Mouse (Mus musculus) CH12.LX (cell line): ENCODE results near the gene Pccb. TPM values are rescaled to one million over a fixed set of nuclear protein-coding genes. Genes with fewer than 3 reads are reported as not detected.

ENCODE experiments used
- DNase-seq: peaks from one replicate; pipeline ENCODE4 v3.0.0-alpha.2; 2013; ENCODE audit errors: extremely low read depth
- H3K27ac ChIP-seq: 2 replicates; pipeline ENCODE4 v1.5.1; 2012; ENCODE audit warnings: low read depth, mild to moderate bottlenecking, control low read depth, moderate library complexity; ENCODE audit not compliant: insufficient read depth
- H3K27me3 ChIP-seq: replicated peaks from 2 replicates; pipeline ENCODE3; 2012; ENCODE audit warnings: inconsistent platforms
- H3K36me3 ChIP-seq, 2 experiments: replicated peaks in 1 of 2; 2 replicates each; pipeline versions ENCODE3 to v1.6.1; 2012; ENCODE audit warnings: inconsistent platforms in 1 of 2, low read length in 1 of 2, mild to moderate bottlenecking in 1 of 2, mixed read lengths in 1 of 2, moderate library complexity in 1 of 2; ENCODE audit not compliant: control insufficient read depth in 1 of 2, insufficient read depth in 1 of 2
- H3K4me1 ChIP-seq, 2 experiments: 2 replicates each; pipeline ENCODE4 v1.6.1; 2012; ENCODE audit warnings: inconsistent platforms in 1 of 2, moderate library complexity in 1 of 2; ENCODE audit not compliant: insufficient read depth in 2 of 2, control insufficient read depth in 1 of 2
- H3K4me2 ChIP-seq: 2 replicates; pipeline ENCODE4 v1.6.1; 2012; ENCODE audit warnings: low read depth, mild to moderate bottlenecking, control low read depth; ENCODE audit not compliant: poor library complexity, insufficient read depth, severe bottlenecking
- H3K4me3 ChIP-seq, 3 experiments: fragments of 150-350 bp in 1 of 3; sonication (generic) in 1 of 3; replicated peaks in 1 of 3; 2 replicates each; pipeline versions ENCODE3 to v1.5.1; 2011 to 2012; ENCODE audit warnings: low read depth in 2 of 3, low read length in 2 of 3, mild to moderate bottlenecking in 2 of 3, moderate library complexity in 2 of 3, control low read depth in 1 of 3, improper control_type of control experiment in 1 of 3, inconsistent platforms in 1 of 3, mixed read lengths in 1 of 3; ENCODE audit not compliant: poor library complexity in 1 of 3
- H3K79me2 ChIP-seq: replicated peaks from 2 replicates; pipeline ENCODE4 v1.6.1; 2012; ENCODE audit warnings: mild to moderate bottlenecking, moderate library complexity; ENCODE audit not compliant: control insufficient read depth, poor library complexity, insufficient read depth, severe bottlenecking; ENCODE audit errors: extremely low read depth
- H3K9ac ChIP-seq: 2 replicates; pipeline ENCODE4 v1.6.1; 2012; ENCODE audit warnings: low read depth, mild to moderate bottlenecking, control low read depth, moderate library complexity; ENCODE audit not compliant: insufficient read depth
- H3K9me3 ChIP-seq: replicated peaks from 2 replicates; pipeline ENCODE3; 2012; ENCODE audit warnings: low read length, inconsistent platforms, mixed read lengths
- BHLHE40 ChIP-seq: IDR thresholded peaks from 2 replicates; pipeline ENCODE4 v1.6.1; 2011; ENCODE audit warnings: mild to moderate bottlenecking, low read depth, low read length, improper control_type of control experiment
- E2F4 ChIP-seq: IDR thresholded peaks from 2 replicates; pipeline ENCODE4 v1.6.1; 2011; ENCODE audit warnings: low read depth, low read length, improper control_type of control experiment; ENCODE audit not compliant: insufficient replicate concordance
- EP300 ChIP-seq: IDR thresholded peaks from 2 replicates; pipeline ENCODE4 v1.6.1; 2011; ENCODE audit warnings: low read length, improper control_type of control experiment
- GABPA ChIP-seq: IDR thresholded peaks from 2 replicates; pipeline ENCODE4 v1.6.1; 2012; ENCODE audit warnings: low read depth, low read length, improper control_type of control experiment, inconsistent platforms; ENCODE audit not compliant: insufficient replicate concordance
- HCFC1 ChIP-seq: IDR thresholded peaks from 2 replicates; pipeline ENCODE4 v1.6.1; 2012; ENCODE audit warnings: low read depth, mild to moderate bottlenecking, inconsistent platforms, low read length, improper control_type of control experiment
- JUND ChIP-seq: conservative IDR thresholded peaks from 2 replicates; pipeline ENCODE4 v1.6.1; 2011; ENCODE audit warnings: low read depth, low read length, improper control_type of control experiment
- KAT2A ChIP-seq: IDR thresholded peaks from 2 replicates; pipeline ENCODE4 v1.6.1; 2012; ENCODE audit warnings: low read length, improper control_type of control experiment, inconsistent platforms; ENCODE audit not compliant: insufficient replicate concordance
- MAX ChIP-seq: IDR thresholded peaks from 2 replicates; pipeline ENCODE4 v1.6.1; 2011; ENCODE audit warnings: low read length, improper control_type of control experiment
- PAX5 ChIP-seq: IDR thresholded peaks from 2 replicates; pipeline ENCODE4 v1.6.1; 2012; ENCODE audit warnings: low read length, inconsistent platforms, mixed read lengths
- POLR2A ChIP-seq: IDR thresholded peaks from 2 replicates; pipeline ENCODE4 v1.6.1; 2011; ENCODE audit warnings: low read depth, mild to moderate bottlenecking, improper control_type of control experiment, low read length
- RAD21 ChIP-seq: IDR thresholded peaks from 2 replicates; pipeline ENCODE4 v1.6.1; 2011; ENCODE audit warnings: low read depth, mild to moderate bottlenecking, low read length, improper control_type of control experiment, moderate library complexity
- UBTF ChIP-seq: IDR thresholded peaks from 2 replicates; pipeline ENCODE4 v1.6.1; 2012; ENCODE audit warnings: low read depth, mild to moderate bottlenecking, inconsistent platforms, low read length, improper control_type of control experiment, moderate library complexity
- USF1 ChIP-seq: IDR thresholded peaks from 2 replicates; pipeline ENCODE4 v1.6.1; 2014; ENCODE audit warnings: low read depth, mild to moderate bottlenecking, inconsistent platforms, low read length, improper control_type of control experiment
- ZC3H11A ChIP-seq: IDR thresholded peaks from 2 replicates; pipeline ENCODE4 v1.6.1; 2012; ENCODE audit warnings: low read depth, mild to moderate bottlenecking, inconsistent platforms, low read length, improper control_type of control experiment
- ZMIZ1 ChIP-seq: IDR thresholded peaks from 2 replicates; pipeline ENCODE4 v1.6.1; 2012; ENCODE audit warnings: low read depth, mild to moderate bottlenecking, inconsistent platforms, low read length, improper control_type of control experiment
- dilution Hi-C: fragments of 300-500 bp; cut with MboI; formaldehyde crosslinking; loops from 2 replicates; pipeline ENCODE4 v1.14.3; 2020; ENCODE audit warnings: low sequenced_read_pairs; ENCODE audit not compliant: extremely low pct_unique_long_range_greater_than_20kb, extremely low pct_ligation_motif_present
- in situ Hi-C: fragments of 300-500 bp; cut with MboI; formaldehyde crosslinking; loops from 3 replicates; pipeline ENCODE4 v1.14.3; 2019; ENCODE audit warnings: low sequenced_read_pairs, low pct_ligation_motif_present, low pct_unique_long_range_greater_than_20kb, mixed read lengths
- polyA plus RNA-seq: library from polyadenylated mRNA; unstranded; fragments of >175 nt; gene quantifications from 2 replicates; pipeline ENCODE4 v1.2.1, GENCODE M21; 2012; ENCODE audit warnings: low read depth; ENCODE audit not compliant: insufficient read length
- total RNA-seq, 2 experiments: library from RNA; depleted of rRNA; stranded (reverse); fragments of 300-350 nt in 1 of 2; fragments of >200 nt in 1 of 2; gene quantifications; 2 replicates each; pipeline ENCODE4 v1.2.3; 2012 to 2014

Pccb gene
- total and polyA plus RNA-seq, 3 experiments = 18.4 to 31.6 (median 18.7) TPM

- TF ChIP-seq KAT2A = 0 out of 2 replicates have a peak, but pooled peaks have one; percentile 57
- peak; percentile 67 for TF ChIP-seq HCFC1
- TF ChIP-seq BHLHE40 = peak; percentile 83
- TF ChIP-seq USF1 = peak; percentile 36; the same call in 1 of the 2 replicates
- no peak for TF ChIP-seq PAX5
- no peak for TF ChIP-seq GABPA
- TF ChIP-seq POLR2A = peak; percentile 85
- 0 out of 2 replicates have a peak, but pooled peaks have one; percentile 1 for TF ChIP-seq ZMIZ1
These were observed 38.6 kb upstream of the Pccb start (continued) for GRCm38 (mm10) chr9:101073041-101073986.

GRCm38 (mm10) chr9:101072506-101072905 is 37.8 kb upstream of the Pccb start:
- TF ChIP-seq JUND (no peak), MAX (0 out of 2 replicates have a peak, but pooled peaks have one; percentile 28), EP300 (peak; percentile 27; the same call in 1 of the 2 replicates)
- TF ChIP-seq, all 38 proteins: peak for 2
- dilution Hi-C loops (no loop called here), in situ Hi-C loops (no loop called here)

GRCm38 (mm10) chr9:101069781-101070180 is 35.1 kb upstream of the Pccb start:
- DNase-seq = no peak
- in situ Hi-C loops (no loop called here), dilution Hi-C loops (no loop called here)
- H3K36me3 ChIP-seq = no peaks in the 10 kb centered on the region
- no peak overlapping the region for H3K27ac ChIP-seq
- no peak for TF ChIP-seq UBTF
- TF ChIP-seq E2F4 = no peak
- TF ChIP-seq RAD21 = no peak; the same call in none of the 2 replicates
- no peak for TF ChIP-seq ZC3H11A
- peaks cover 0 to 9% of the 10 kb centered on the region in 2 experiments; a peak in 1 of 4 replicates for H3K4me1 ChIP-seq
- peaks cover 3% of the 10 kb centered on the region for H3K79me2 ChIP-seq
- no peak overlapping the region for H3K4me2 ChIP-seq
- no peaks in the 10 kb centered on the region for H3K9me3 ChIP-seq
- H3K4me3 ChIP-seq = no peak overlapping the region
- H3K9ac ChIP-seq = no peak overlapping the region
- no peaks in the 10 kb centered on the region for H3K27me3 ChIP-seq

More at GRCm38 (mm10) chr9:101072506-101072905, 37.8 kb upstream of the Pccb start:
- H3K79me2 ChIP-seq = peaks cover 31% of the 10 kb centered on the region
- no peak for DNase-seq
- H3K4me3 ChIP-seq = no peak overlapping the region
- peaks cover 0 to 3% of the 10 kb centered on the region in 2 experiments for H3K36me3 ChIP-seq
- H3K27ac ChIP-seq = no peak overlapping the region
- H3K27me3 ChIP-seq = no peaks in the 10 kb centered on the region
- no peak overlapping the region for H3K9ac ChIP-seq
- no peaks in the 10 kb centered on the region for H3K9me3 ChIP-seq
- H3K4me1 ChIP-seq = peaks cover 0 to 6% of the 10 kb centered on the region in 2 experiments; a peak in 1 of 4 replicates
- H3K4me2 ChIP-seq = no peak overlapping the region
